Mouse (Mus musculus) cortical plate, adult 2 months (tissue): Measurements from ENCODE around the gene Tbc1d10a.

ENCODE experiments used
- CTCF ChIP-seq: fragments of 200-500 bp; IDR thresholded peaks from 2 replicates; pipeline ENCODE4 v1.5.1; 2011; ENCODE audit warnings: mild to moderate bottlenecking, control low read depth, low read length; ENCODE audit not compliant: insufficient read depth; ENCODE audit errors: extremely low read depth
- POLR2A ChIP-seq: fragments of 200-500 bp; IDR thresholded peaks from 2 replicates; pipeline ENCODE4 v1.6.1; 2011; ENCODE audit warnings: mild to moderate bottlenecking, low read length, control low read depth; ENCODE audit not compliant: insufficient read depth; ENCODE audit errors: extremely low read depth

DNA sequence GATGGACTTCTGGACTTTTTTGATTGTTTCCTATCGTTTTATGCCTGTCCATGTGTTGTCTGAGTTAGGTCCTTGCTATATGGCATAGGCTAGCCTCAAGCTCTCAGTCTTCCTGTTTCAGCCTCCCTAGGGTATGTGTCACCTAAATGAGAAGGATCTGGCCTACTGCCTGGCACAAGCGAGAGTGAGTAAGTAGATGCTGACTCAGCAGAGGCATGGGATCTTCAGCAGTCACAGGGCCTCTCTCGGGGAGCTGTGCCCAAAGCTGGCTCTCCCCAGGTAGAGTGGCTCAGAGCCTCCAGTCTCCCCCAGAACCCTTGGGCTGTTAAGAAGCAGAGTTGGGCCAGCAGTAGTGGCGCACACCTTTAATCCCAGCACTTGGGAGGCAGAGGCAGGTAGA lies 44.2 kb upstream of the Tbc1d10a start:
- TF ChIP-seq CTCF (no peak), POLR2A (no peak)
